Mouse (Mus musculus): ENCODE measurements at regions not wholly inside any gene's neighbourhood (a gene's known extent, or its start where the extent isn't known, plus 50 kb on each side); places are given as distances from the start of the nearest gene placed in this dataset.

DNA sequence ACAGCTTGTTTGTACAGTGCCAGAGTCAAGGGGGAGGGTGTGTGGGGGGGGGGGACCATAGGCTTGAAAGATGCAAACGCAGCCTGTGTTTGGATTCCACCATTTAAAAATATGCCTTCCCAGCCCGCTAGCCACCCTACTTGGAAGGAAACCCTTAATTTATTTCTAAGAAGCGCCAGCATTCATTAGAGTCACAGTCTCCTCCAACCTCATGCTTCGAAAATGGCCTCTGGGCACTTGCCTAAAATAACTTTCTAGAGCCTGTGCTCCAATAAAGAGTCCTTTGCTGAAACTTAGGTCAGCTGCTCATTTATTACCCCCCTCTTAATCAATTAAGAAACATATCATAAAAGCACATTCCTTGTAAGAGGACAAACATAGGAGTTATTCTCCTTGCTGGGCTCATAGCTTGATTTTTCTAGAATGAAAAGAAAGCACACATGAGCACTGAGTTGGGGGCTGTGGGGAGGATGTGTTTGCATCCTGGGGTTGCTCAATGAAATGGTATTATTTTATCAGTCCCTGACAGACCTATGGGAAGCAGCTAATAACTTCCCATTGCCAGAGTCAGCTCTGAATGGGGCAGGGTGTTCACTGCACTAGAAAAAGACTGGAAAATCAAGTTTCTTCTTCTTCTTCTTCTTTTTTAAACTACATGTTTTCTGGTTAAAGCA is 57.4 kb downstream of the H2al2a start:
- DNase-seq (ENCODE audit: extremely low read depth, low read depth, low spot score), result no peak
- TF ChIP-seq POLR2A (IDR thresholded peaks at IDR 0.05; ENCODE audit: extremely low read depth, insufficient read depth, low read length) (no peak), CTCF (IDR thresholded peaks at IDR 0.05; ENCODE audit: low read depth, low read length) (no peak)
- Histone ChIP-seq H3K79me2 (ENCODE audit: control insufficient read depth, insufficient read depth, low read length) (no peaks in the 10 kb centered on the region), H3K27me3 (ENCODE audit: control insufficient read depth, insufficient read depth, low read length) (peaks cover 2% of the 10 kb centered on the region; the same call in 1 of the 2 replicates), H3K27ac (replicated peaks; ENCODE audit: insufficient read depth, low read depth, low read length) (no peak overlapping the region), H3K36me3 (ENCODE audit: control insufficient read depth, insufficient read depth, low read length) (no peaks in the 10 kb centered on the region), H3K4me1 (ENCODE audit: control insufficient read depth, insufficient read depth, low read length) (no peaks in the 10 kb centered on the region), H3K4me3 (ENCODE audit: insufficient read depth, low read depth, low read length) (no peak overlapping the region), H3K9ac (ENCODE audit: low read depth, low read length) (no peak overlapping the region)
- WGBS, result 89% methylated on average over 4 of the region's 4 CpGs

- Histone ChIP-seq H3K27me3 (ENCODE audit: control insufficient read depth, insufficient read depth, low read length) (peaks cover 2% of the 10 kb centered on the region; the same call in 1 of the 2 replicates), H3K36me3 (ENCODE audit: control insufficient read depth, insufficient read depth, low read length) (no peaks in the 10 kb centered on the region), H3K4me1 (ENCODE audit: control insufficient read depth, insufficient read depth, low read length) (no peaks in the 10 kb centered on the region), H3K79me2 (ENCODE audit: control insufficient read depth, insufficient read depth, low read length) (no peaks in the 10 kb centered on the region), H3K4me3 (ENCODE audit: insufficient read depth, low read depth, low read length) (no peak overlapping the region), H3K9ac (ENCODE audit: low read depth, low read length) (no peak overlapping the region), H3K27ac (replicated peaks; ENCODE audit: insufficient read depth, low read depth, low read length) (no peak overlapping the region)
- 80% methylated on average over 4 of the region's 4 CpGs for WGBS
- no peak for DNase-seq (ENCODE audit: extremely low read depth, low read depth, low spot score)
- no peak for TF ChIP-seq POLR2A (IDR thresholded peaks at IDR 0.05; ENCODE audit: extremely low read depth, insufficient read depth, low read length)
- TF ChIP-seq CTCF (IDR thresholded peaks at IDR 0.05; ENCODE audit: low read depth, low read length), result no peak
These were observed 60.1 kb downstream of the H2al2a start for GRCm38 (mm10) chr2:17936527-17937139.

GRCm38 (mm10) chr2:17935916-17936315 is 60.8 kb downstream of the H2al2a start:
- TF ChIP-seq POLR2A (IDR thresholded peaks at IDR 0.05; ENCODE audit: extremely low read depth, insufficient read depth, low read length) (no peak), CTCF (IDR thresholded peaks at IDR 0.05; ENCODE audit: low read depth, low read length) (no peak)
- Histone ChIP-seq H3K4me3 (ENCODE audit: insufficient read depth, low read depth, low read length) (no peak overlapping the region), H3K27me3 (ENCODE audit: control insufficient read depth, insufficient read depth, low read length) (peaks cover 2% of the 10 kb centered on the region; the same call in 1 of the 2 replicates), H3K27ac (replicated peaks; ENCODE audit: insufficient read depth, low read depth, low read length) (no peak overlapping the region), H3K79me2 (ENCODE audit: control insufficient read depth, insufficient read depth, low read length) (no peaks in the 10 kb centered on the region), H3K9ac (ENCODE audit: low read depth, low read length) (no peak overlapping the region), H3K4me1 (ENCODE audit: control insufficient read depth, insufficient read depth, low read length) (no peaks in the 10 kb centered on the region), H3K36me3 (ENCODE audit: control insufficient read depth, insufficient read depth, low read length) (no peaks in the 10 kb centered on the region)
- no peak for DNase-seq (ENCODE audit: extremely low read depth, low read depth, low spot score)
- WGBS, result 81% methylated on average over 12 of the region's 12 CpGs

- DNase-seq (ENCODE audit: extremely low read depth, low read depth, low spot score), result no peak
- H3K27ac ChIP-seq (replicated peaks; ENCODE audit: insufficient read depth, low read depth, low read length), result no peak overlapping the region
- H3K36me3 ChIP-seq (ENCODE audit: control insufficient read depth, insufficient read depth, low read length), result no peaks in the 10 kb centered on the region
- 86% methylated on average over 6 of the region's 6 CpGs for WGBS
- H3K27me3 ChIP-seq (ENCODE audit: control insufficient read depth, insufficient read depth, low read length), result peaks cover 2% of the 10 kb centered on the region; the same call in 1 of the 2 replicates
- no peak overlapping the region for H3K9ac ChIP-seq (ENCODE audit: low read depth, low read length)
- no peak overlapping the region for H3K4me3 ChIP-seq (ENCODE audit: insufficient read depth, low read depth, low read length)
- no peaks in the 10 kb centered on the region for H3K4me1 ChIP-seq (ENCODE audit: control insufficient read depth, insufficient read depth, low read length)
- no peak for TF ChIP-seq POLR2A (IDR thresholded peaks at IDR 0.05; ENCODE audit: extremely low read depth, insufficient read depth, low read length)
- TF ChIP-seq CTCF (IDR thresholded peaks at IDR 0.05; ENCODE audit: low read depth, low read length), result no peak
- H3K79me2 ChIP-seq (ENCODE audit: control insufficient read depth, insufficient read depth, low read length), result no peaks in the 10 kb centered on the region
These were observed 61.3 kb downstream of the H2al2a start for GRCm38 (mm10) chr2:17935466-17935865.

DNA sequence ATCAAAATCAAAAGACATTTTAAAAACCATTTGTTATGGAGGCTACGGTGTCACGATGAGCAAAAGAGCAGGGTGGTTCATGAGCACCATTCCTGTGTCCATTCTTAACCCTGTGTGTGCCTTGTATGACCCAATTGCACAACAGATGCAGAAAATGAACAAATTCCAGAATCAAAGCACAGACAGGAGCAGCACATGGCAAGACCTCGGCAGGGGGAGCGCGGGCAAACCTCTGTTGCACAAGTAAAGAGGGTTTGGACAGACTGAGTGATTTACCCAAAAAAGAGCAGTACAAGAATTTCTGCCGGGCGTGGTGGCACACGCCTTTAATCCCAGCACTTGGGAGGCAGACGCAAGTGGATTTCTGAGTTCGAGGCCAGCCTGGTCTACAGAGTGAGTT is 62.1 kb downstream of the H2al2a start:
- no peak for DNase-seq (ENCODE audit: extremely low read depth, low read depth, low spot score)
- Histone ChIP-seq H3K27me3 (ENCODE audit: control insufficient read depth, insufficient read depth, low read length) (peaks cover 2% of the 10 kb centered on the region; the same call in 1 of the 2 replicates), H3K9ac (ENCODE audit: low read depth, low read length) (no peak overlapping the region), H3K4me1 (ENCODE audit: control insufficient read depth, insufficient read depth, low read length) (no peaks in the 10 kb centered on the region), H3K36me3 (ENCODE audit: control insufficient read depth, insufficient read depth, low read length) (no peaks in the 10 kb centered on the region), H3K79me2 (ENCODE audit: control insufficient read depth, insufficient read depth, low read length) (no peaks in the 10 kb centered on the region), H3K4me3 (ENCODE audit: insufficient read depth, low read depth, low read length) (no peak overlapping the region), H3K27ac (replicated peaks; ENCODE audit: insufficient read depth, low read depth, low read length) (no peak overlapping the region)
- TF ChIP-seq POLR2A (IDR thresholded peaks at IDR 0.05; ENCODE audit: extremely low read depth, insufficient read depth, low read length) (no peak), CTCF (IDR thresholded peaks at IDR 0.05; ENCODE audit: low read depth, low read length) (no peak)
- 96% methylated on average over 10 of the region's 10 CpGs for WGBS
